Mouse (Mus musculus): Measurements from ENCODE around the gene Cyp20a1. TPM values are rescaled to one million over a fixed set of nuclear protein-coding genes. Genes with fewer than 3 reads are reported as not detected.

The Cyp20a1 gene
- polyA plus RNA-seq, 1 experiment from 2014 or later: 18.9 TPM

GRCm38 (mm10) chr1:60409168-60409828 lies 66.2 kb downstream of the Cyp20a1 start, which contains the start of gene Abi2:
Gene Abi2, plus strand, starts transcription at chr1:60409619.
- WGBS: under 1% methylated on average over 53 of the region's 69 CpGs
- H3K9me3 ChIP-seq: no peaks in the 10 kb centered on the region
- peak within 1 kb of the TSS; percentile 59 for H3K4me2 ChIP-seq
- H3K27ac ChIP-seq: peak within 1 kb of the TSS; percentile 97
- no peaks in the 10 kb centered on the region for H3K27me3 ChIP-seq
- peak within 1 kb of the TSS; percentile 91 for H3K9ac ChIP-seq
- H3K36me3 ChIP-seq (replicated peaks): no peaks in the 10 kb centered on the region
- peaks cover 12% of the 10 kb centered on the region for H3K4me1 ChIP-seq
- ATAC-seq (ENCODE audit: low FRiP score): peak; percentile 93
- peak within 1 kb of the TSS; percentile 93 for H3K4me3 ChIP-seq (replicated peaks)

GRCm38 (mm10) chr1:60409928-60410817 lies 67.0 kb downstream of the Cyp20a1 start:
- 2% methylated on average over 40 of the region's 54 CpGs for WGBS
- Histone ChIP-seq H3K27ac (peak overlapping the region; percentile 97), H3K4me3 (replicated peaks) (peak overlapping the region; percentile 93), H3K36me3 (replicated peaks) (no peaks in the 10 kb centered on the region), H3K9me3 (no peaks in the 10 kb centered on the region), H3K4me1 (peaks cover 12% of the 10 kb centered on the region), H3K4me2 (peak overlapping the region; percentile 59), H3K9ac (peak overlapping the region; percentile 91), H3K27me3 (no peaks in the 10 kb centered on the region)
- peak; percentile 87 for ATAC-seq (ENCODE audit: low FRiP score)

- H3K4me1 ChIP-seq: peaks cover 2% of the 10 kb centered on the region; the same call in 1 of the 2 replicates
- WGBS: 77% methylated on average over 3 of the region's 3 CpGs
- H3K9me3 ChIP-seq: no peaks in the 10 kb centered on the region
- H3K4me2 ChIP-seq: no peak overlapping the region
- H3K27me3 ChIP-seq: no peaks in the 10 kb centered on the region
- H3K27ac ChIP-seq: no peak overlapping the region
- H3K36me3 ChIP-seq (replicated peaks): no peaks in the 10 kb centered on the region
- H3K4me3 ChIP-seq (replicated peaks): no peak overlapping the region
- no peak for ATAC-seq (ENCODE audit: low FRiP score)
- H3K9ac ChIP-seq: no peak overlapping the region
Measured at GRCm38 (mm10) chr1:60416724-60417123, 73.6 kb downstream of the Cyp20a1 start.

- H3K4me3 ChIP-seq (replicated peaks): no peak overlapping the region
- H3K9ac ChIP-seq: no peak overlapping the region
- H3K4me1 ChIP-seq: peaks cover 3% of the 10 kb centered on the region; the same call in 1 of the 2 replicates
- no peak overlapping the region for H3K4me2 ChIP-seq
- no peaks in the 10 kb centered on the region for H3K9me3 ChIP-seq
- no peak overlapping the region for H3K27ac ChIP-seq
- 100% methylated on average over 1 of the region's 1 CpGs for WGBS
- H3K27me3 ChIP-seq: no peaks in the 10 kb centered on the region
- no peak for ATAC-seq (ENCODE audit: low FRiP score)
- H3K36me3 ChIP-seq (replicated peaks): no peaks in the 10 kb centered on the region
Measured at GRCm38 (mm10) chr1:60423882-60424281, 80.8 kb downstream of the Cyp20a1 start.

- Histone ChIP-seq H3K9me3 (no peaks in the 10 kb centered on the region), H3K36me3 (replicated peaks) (no peaks in the 10 kb centered on the region), H3K4me3 (replicated peaks) (no peak overlapping the region), H3K9ac (no peak overlapping the region), H3K4me2 (no peak overlapping the region), H3K4me1 (peaks cover 3% of the 10 kb centered on the region; the same call in 1 of the 2 replicates), H3K27me3 (no peaks in the 10 kb centered on the region), H3K27ac (no peak overlapping the region)
- WGBS: 82% methylated on average over 2 of the region's 2 CpGs
- ATAC-seq (ENCODE audit: low FRiP score): no peak
Measured at GRCm38 (mm10) chr1:60428341-60428740, 85.2 kb downstream of the Cyp20a1 start.

GRCm38 (mm10) chr1:60428932-60429331 lies 85.8 kb downstream of the Cyp20a1 start:
- Histone ChIP-seq H3K4me2 (no peak overlapping the region), H3K4me3 (replicated peaks) (no peak overlapping the region)
- 67% methylated on average over 2 of the region's 2 CpGs for WGBS

GRCm38 (mm10) chr1:60431531-60431930 lies 88.4 kb downstream of the Cyp20a1 start:
- WGBS: 89% methylated on average over 5 of the region's 5 CpGs
- no peaks in the 10 kb centered on the region for H3K9me3 ChIP-seq
- no peak overlapping the region for H3K4me3 ChIP-seq (replicated peaks)
- peaks cover 1% of the 10 kb centered on the region; the same call in 1 of the 2 replicates for H3K4me1 ChIP-seq
- H3K27me3 ChIP-seq: no peaks in the 10 kb centered on the region
- no peak overlapping the region for H3K27ac ChIP-seq
- no peak overlapping the region for H3K4me2 ChIP-seq
- 0 out of 2 replicates have a peak, but pooled peaks cover 4% of the 10 kb centered on the region for H3K36me3 ChIP-seq (replicated peaks)
- H3K9ac ChIP-seq: no peak overlapping the region
- no peak for ATAC-seq (ENCODE audit: low FRiP score)

More at GRCm38 (mm10) chr1:60428932-60429331, 85.8 kb downstream of the Cyp20a1 start:
- ATAC-seq (ENCODE audit: low FRiP score): no peak
- no peaks in the 10 kb centered on the region for H3K9me3 ChIP-seq
- peaks cover 3% of the 10 kb centered on the region; the same call in 1 of the 2 replicates for H3K4me1 ChIP-seq
- H3K36me3 ChIP-seq (replicated peaks): no peaks in the 10 kb centered on the region
- no peak overlapping the region for H3K9ac ChIP-seq
- no peaks in the 10 kb centered on the region for H3K27me3 ChIP-seq
- H3K27ac ChIP-seq: no peak overlapping the region

- H3K9me3 ChIP-seq: no peaks in the 10 kb centered on the region
- no peak overlapping the region for H3K27ac ChIP-seq
- H3K27me3 ChIP-seq: no peaks in the 10 kb centered on the region
- H3K36me3 ChIP-seq (replicated peaks): peaks cover 8% of the 10 kb centered on the region; the same call in 1 of the 2 replicates
- no peak for ATAC-seq (ENCODE audit: low FRiP score)
- no peak overlapping the region for H3K4me3 ChIP-seq (replicated peaks)
- WGBS: 5% methylated on average over 1 of the region's 1 CpGs
- no peak overlapping the region for H3K9ac ChIP-seq
- no peak overlapping the region for H3K4me2 ChIP-seq
- no peaks in the 10 kb centered on the region for H3K4me1 ChIP-seq
Measured at GRCm38 (mm10) chr1:60432497-60432896, 89.4 kb downstream of the Cyp20a1 start.

Other genes starting within 250 kb of the Cyp20a1 start
- 6.5 and 7.0 TPM in 2 replicates for gene Carf, start 245.1 kb upstream of the Cyp20a1 start, polyA plus RNA-seq (2016; fragmentation: Nextera tagmentation; extraction: Ambion mirVana)
- gene Wdr12, start 244.7 kb upstream of the Cyp20a1 start, polyA plus RNA-seq (2016; fragmentation: Nextera tagmentation; extraction: Ambion mirVana): 48.5 and 56.8 TPM in 2 replicates
- 10.2 and 12.3 TPM in 2 replicates for gene Nbeal1, start 162.7 kb upstream of the Cyp20a1 start, polyA plus RNA-seq (2016; fragmentation: Nextera tagmentation; extraction: Ambion mirVana)
- 65.3 and 76.0 TPM in 2 replicates for gene Abi2, start 66.3 kb downstream of the Cyp20a1 start, polyA plus RNA-seq (2016; fragmentation: Nextera tagmentation; extraction: Ambion mirVana)
- gene Raph1, start 223.8 kb downstream of the Cyp20a1 start, polyA plus RNA-seq (2016; fragmentation: Nextera tagmentation; extraction: Ambion mirVana): 22.5 and 27.9 TPM in 2 replicates

Data from forebrain, embryonic 12.5 days (tissue).